Mouse (Mus musculus): ENCODE data around the gene Kalrn.

The Kalrn gene

GRCm38 (mm10) chr16:34184721-34185120 is 388.6 kb downstream of the Kalrn start:
- no peak for DNase-seq (ENCODE audit: low spot score)

- no peak for DNase-seq (ENCODE audit: low spot score)
Observed at GRCm38 (mm10) chr16:34183186-34183585, 390.1 kb downstream of the Kalrn start.

- DNase-seq (ENCODE audit: low spot score): no peak
Observed at GRCm38 (mm10) chr16:34175625-34176024, 397.7 kb downstream of the Kalrn start.

DNA sequence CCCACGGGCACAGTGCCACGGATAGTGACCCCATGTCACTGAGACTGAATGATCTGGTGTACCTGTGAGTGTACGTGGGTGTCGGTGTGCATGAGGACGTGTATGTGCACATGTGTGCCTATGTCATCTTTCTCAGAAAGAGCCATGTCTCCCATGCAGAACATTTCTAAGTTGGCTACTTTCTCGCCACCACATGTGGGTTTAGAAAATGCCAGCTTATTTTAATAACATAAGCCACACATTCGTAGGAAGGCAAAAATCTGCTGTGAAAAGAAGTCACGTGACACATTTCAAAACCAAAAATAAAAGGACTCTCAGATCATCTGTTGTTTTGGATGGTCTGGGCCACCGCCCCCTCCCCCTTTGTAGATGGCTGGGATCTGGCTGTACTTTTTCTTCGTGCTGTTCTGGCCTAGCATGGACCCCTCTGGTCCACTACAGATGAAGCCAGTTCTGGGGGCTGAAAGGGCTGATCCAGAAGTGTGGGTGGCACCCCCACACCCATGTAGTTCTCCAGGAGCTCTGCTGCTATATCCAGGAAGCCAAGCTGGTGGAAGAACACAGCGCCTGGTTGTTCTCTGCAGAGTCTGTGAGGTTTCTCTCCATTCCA is 400.7 kb downstream of the Kalrn start:
- no peak for DNase-seq (ENCODE audit: low spot score)

DNA sequence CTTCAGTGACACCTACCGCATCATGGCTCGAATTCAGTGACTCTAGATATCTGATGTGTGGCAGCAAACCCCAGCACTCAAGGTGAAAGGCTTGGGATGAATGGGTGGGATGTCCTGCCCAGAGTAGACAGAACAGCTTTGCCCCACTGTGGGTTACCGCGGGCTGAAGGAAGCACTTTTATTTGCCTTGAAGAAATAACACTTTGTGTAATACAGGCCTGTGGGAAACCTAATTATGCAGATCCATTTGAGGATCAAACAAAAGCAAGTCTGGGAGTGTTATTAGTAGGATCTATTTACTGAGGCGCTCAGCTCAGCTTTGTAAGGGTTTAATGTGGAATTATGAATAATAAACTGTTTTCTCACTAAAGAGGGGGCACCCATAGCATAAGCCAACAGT is 406.3 kb downstream of the Kalrn start:
- no peak for DNase-seq (ENCODE audit: low spot score)

DNA sequence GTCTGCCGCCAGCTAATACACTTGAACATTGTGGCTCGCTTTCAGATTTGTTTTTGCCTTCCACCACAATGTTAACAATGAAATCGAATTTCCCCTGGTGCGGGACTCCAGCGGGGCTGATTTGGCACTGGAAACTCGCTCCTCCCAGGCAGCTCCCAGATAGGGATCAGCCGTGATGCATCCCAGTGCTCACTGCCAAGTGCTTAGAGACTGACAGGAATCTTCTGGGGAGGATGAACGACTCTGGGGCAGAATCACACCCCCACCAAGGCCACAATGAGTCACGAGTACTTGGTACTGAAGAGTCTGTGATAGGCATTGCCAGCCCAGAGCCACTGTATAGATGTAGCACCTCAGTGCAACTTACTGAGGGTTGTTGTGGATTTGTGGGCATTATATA is 410.2 kb downstream of the Kalrn start:
- no peak for DNase-seq (ENCODE audit: low spot score)

DNA sequence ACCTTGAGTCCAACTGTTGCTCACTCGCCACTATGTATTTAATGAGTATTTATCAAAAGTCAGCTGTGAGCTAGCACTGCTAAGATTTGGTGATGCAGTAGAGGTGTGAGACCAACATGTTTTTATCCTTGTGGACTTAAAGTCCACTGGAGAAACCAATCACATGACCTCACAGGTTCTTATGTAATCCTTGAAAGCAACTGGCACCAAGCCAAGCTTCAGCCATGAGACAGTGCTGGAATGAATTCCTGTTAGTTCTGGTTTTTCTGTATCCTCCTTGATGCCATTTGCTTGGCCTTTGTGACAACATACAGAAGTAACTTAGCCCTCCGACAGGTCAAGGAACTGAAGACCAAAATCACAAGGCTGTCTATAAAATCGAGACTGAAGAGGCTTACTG is 413.8 kb downstream of the Kalrn start:
- no peak for DNase-seq (ENCODE audit: low spot score)

DNA sequence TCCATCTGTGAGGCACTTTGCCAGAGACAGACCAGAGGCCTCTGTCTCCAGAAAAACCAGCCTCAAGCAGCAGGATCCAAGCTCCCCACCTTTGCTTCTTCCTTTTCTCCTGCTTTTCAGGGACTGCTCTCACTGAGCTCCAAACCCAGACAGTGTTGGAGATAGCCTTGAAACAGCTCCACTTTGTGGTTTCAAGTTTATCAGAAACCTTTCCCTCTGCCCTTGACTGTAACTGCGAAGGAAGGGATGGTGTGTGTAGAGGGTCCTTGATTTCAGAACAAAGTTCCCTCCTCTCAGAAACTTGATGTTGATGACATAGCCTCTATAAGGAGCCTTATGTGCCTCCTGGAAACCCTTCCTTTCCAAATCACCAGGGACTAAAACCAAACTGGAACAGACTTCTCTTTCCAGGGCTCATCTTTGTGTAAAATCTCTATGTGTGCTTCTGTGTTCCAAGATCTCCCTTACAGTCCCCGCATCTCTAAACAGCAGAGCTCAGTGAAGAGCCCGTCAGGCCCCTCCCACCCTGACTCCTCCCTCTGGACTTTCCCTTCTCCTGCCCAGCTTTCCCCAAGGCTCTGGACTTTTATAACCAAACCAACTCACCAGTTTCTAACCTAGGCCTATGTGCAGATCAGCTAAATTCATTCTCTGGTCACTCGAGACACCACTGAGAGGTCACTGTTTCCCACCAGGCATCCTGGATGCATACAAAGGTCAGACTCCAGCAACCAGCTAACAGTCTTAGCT is 415.8 kb downstream of the Kalrn start:
- DNase-seq (ENCODE audit: low spot score): peak; percentile 45

- no peak for DNase-seq (ENCODE audit: low spot score)
Observed at GRCm38 (mm10) chr16:34155696-34156095, 417.6 kb downstream of the Kalrn start.

DNA sequence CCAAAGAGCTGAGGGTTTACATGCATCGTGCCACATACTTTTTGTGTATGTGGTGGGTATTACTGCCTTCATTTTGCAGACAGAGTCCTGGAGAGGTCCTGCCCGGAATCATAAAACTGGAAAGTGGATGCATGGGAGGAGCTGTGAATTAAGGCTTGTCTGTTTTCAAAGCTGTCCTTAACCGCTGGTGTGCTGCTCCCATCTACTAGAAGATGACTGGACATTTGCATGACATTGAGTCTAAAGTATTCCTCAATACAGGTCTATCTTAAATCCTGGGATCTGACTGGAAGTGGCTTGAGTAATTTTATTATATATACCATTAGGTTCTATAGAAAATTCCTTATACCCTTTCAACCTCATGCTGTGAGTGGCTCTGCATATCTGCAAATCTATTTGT is 418.4 kb downstream of the Kalrn start:
- DNase-seq (ENCODE audit: low spot score): no peak

DNA sequence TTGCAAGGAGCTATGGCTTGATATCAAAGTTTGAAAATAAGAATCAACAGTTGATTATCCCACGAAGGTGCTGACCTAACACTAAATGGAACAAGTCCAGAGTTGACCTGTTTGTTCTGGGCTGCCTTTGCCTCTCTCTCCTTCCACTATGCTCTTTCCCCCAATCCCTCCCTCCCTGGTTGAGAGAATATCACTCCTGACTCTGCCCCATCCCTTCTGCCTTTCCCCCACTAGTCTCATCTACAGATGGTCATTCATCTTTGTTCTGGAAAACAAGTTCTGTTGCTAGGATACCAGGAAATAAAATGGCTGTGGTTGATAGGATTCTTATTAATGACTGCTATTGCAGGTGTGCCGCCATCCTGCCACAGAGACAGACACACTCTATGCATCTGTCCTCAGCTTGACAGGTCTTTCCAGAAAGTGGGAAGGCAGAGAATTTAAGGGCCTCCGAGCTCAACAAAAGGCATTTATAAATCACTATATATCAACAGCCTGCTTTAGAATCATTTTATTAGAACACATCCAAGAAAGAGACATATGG is 421.7 kb downstream of the Kalrn start:
- no peak for DNase-seq (ENCODE audit: low spot score)

GRCm38 (mm10) chr16:34141670-34142069 is 431.7 kb downstream of the Kalrn start:
- DNase-seq (ENCODE audit: low spot score): no peak

DNA sequence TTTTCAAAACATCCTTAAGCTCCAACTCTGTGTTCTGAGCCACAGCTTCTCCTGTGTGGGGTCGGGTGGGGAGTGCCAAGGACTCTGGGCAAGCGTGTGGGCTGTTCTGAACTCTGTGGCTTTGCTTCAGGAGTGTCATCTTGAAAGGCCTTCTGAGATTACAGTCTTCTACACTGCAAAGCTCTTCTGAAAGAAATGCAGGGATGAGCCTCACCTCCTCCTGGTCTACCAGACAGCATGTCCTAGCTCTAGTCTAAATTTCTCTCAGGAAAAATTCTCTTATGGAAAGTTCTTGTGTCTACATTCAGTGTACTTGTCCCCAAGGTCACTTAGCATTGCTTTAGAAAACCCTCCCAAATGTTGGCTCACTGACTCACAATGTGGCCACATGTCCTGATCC is 438.3 kb downstream of the Kalrn start:
- DNase-seq (ENCODE audit: low spot score): no peak

DNA sequence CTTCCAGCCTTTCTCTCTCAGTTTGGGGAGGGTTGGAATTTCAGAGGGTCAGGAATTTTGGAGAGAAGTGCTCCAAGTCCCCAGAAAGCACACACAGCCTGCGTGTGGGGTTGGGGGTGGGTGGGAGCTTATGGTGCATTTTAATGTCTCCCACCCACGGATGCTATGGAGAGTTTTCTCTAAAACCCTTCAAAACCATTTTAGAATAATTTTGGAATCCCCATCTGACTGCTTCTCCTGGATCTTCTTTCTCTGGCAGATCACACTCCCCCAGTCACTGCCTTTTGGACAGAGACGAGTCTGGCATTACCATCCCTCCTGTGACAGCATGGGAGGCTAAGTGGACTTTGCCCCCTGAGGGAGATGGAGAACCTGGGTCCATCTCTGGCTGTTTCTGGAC is 438.7 kb downstream of the Kalrn start:
- no peak for DNase-seq (ENCODE audit: low spot score)

GRCm38 (mm10) chr16:34125595-34125994 is 447.7 kb downstream of the Kalrn start:
- DNase-seq (ENCODE audit: low spot score): peak; percentile 71

- no peak for DNase-seq (ENCODE audit: low spot score)
Observed at GRCm38 (mm10) chr16:34122486-34122885, 450.8 kb downstream of the Kalrn start.

- no peak for DNase-seq (ENCODE audit: low spot score)
Observed at GRCm38 (mm10) chr16:34121288-34121687, 452.0 kb downstream of the Kalrn start.

DNA sequence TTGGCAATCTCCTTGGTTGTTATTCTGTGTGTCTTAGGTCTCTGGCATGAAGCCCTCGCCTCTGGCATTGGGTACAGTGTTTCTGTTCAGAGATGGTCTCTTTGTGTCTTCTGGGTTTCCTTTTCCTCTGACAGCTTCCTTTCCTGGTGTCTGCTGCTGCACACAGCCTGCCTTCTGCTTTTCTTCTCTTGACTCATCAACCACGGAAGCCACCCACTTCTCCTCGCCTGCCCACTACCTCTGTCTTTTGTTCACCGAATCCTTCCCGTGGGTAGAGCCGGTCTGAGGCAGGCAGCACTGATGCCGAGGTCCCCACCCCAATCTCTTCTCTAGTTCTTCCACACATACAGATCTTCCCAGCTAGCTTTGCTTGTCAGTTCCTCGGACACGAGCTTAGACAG is 452.5 kb downstream of the Kalrn start:
- DNase-seq (ENCODE audit: low spot score): no peak

GRCm38 (mm10) chr16:34119844-34120243 is 453.5 kb downstream of the Kalrn start:
- no peak for DNase-seq (ENCODE audit: low spot score)

DNA sequence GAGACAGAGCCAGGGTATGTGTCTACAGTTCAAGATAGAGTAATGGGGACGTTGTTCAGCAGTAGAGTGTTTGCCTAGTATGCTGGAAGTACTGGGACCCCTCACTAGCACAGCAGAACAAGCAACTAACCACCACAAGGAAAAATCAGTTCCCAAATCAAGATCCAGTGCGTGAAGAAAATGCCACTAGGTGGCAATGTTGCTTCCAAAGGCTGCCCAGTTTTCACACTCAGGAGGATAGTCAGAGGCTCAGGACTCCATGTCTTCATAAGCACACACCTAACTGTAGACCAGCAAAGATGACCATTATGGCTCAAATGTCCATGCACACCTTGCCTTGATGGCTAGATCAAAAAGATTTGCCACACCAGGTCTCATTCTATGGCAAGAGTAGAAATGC is 454.0 kb downstream of the Kalrn start:
- DNase-seq (ENCODE audit: low spot score): no peak

DNA sequence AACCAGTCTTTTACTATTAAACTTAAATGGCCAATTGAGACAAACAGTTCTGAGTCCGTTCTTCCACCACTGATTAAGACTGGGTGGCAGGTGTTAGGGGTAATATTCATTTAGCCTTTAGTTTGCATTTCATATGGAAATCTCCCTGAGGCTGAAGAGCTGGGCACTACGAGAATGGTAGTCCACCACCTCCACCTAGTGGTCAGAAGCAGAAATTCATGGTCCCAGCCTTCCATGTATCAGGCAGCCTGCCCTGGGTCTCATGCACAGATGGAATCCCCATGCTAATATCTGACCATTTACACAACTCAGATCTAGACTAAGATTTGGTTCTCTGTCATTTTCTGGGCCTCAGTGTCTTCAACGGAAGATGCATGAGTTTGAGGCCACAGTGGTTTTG is 458.7 kb downstream of the Kalrn start:
- peak; percentile 31 for DNase-seq (ENCODE audit: low spot score)

DNA sequence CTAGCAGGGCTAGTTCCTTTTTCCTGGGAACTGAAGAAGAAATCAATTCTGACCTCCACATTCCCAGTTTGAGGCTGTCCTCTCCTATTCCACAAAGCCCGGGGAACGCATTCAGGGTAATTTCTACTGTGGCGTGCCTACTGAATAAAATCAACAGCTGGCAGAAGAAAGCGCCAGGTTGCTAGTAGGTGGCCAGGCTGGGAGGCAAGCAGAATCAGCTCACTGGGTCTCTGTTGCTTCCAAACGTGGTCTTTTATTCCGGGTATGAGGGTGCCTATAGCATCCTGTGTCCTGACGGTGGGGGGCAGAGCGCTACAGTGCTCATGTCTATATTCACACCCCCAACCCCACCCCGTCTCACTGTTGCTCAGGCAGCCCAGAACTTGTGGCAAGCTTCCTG is 460.2 kb downstream of the Kalrn start:
- DNase-seq (ENCODE audit: low spot score): no peak

- DNase-seq (ENCODE audit: low spot score): peak; percentile 22
Observed at GRCm38 (mm10) chr16:34112490-34112889, 460.8 kb downstream of the Kalrn start.

All from ovary, postnatal 36 days (tissue).